Mouse (Mus musculus): ENCODE data around the gene Hpd. TPM values are rescaled to one million over a fixed set of nuclear protein-coding genes. Genes with fewer than 3 reads are reported as not detected.

The Hpd gene
- total and polyA plus RNA-seq, 2 experiments from 2014 or later: not detected

GRCm38 (mm10) chr5:123178792-123179191 is 3.7 kb downstream of the Hpd start:
- no peak for TF ChIP-seq CTCF (IDR thresholded peaks at IDR 0.05)
- Histone ChIP-seq H3K36me3 (ENCODE audit: insufficient read depth, low read length) (no peaks in the 10 kb centered on the region), H3K4me1 (ENCODE audit: insufficient read depth, low read length) (no peaks in the 10 kb centered on the region), H3K27me3 (ENCODE audit: insufficient read depth, low read length) (no peaks in the 10 kb centered on the region), H3K9ac (replicated peaks; ENCODE audit: low read length, poor library complexity, severe bottlenecking) (no peak overlapping the region), H3K4me3 (ENCODE audit: low read depth, low read length) (no peak overlapping the region), H3K27ac (ENCODE audit: low read depth, low read length) (no peak overlapping the region), H3K4me2 (ENCODE audit: low read depth, low read length, poor library complexity, severe bottlenecking) (no peak overlapping the region), H3K9me3 (ENCODE audit: low read length) (no peaks in the 10 kb centered on the region)
- ATAC-seq (ENCODE audit: low FRiP score) (no peak), DNase-seq (ENCODE audit: low spot score) (no peak)
- 90% methylated on average over 5 of the region's 5 CpGs for WGBS

DNA sequence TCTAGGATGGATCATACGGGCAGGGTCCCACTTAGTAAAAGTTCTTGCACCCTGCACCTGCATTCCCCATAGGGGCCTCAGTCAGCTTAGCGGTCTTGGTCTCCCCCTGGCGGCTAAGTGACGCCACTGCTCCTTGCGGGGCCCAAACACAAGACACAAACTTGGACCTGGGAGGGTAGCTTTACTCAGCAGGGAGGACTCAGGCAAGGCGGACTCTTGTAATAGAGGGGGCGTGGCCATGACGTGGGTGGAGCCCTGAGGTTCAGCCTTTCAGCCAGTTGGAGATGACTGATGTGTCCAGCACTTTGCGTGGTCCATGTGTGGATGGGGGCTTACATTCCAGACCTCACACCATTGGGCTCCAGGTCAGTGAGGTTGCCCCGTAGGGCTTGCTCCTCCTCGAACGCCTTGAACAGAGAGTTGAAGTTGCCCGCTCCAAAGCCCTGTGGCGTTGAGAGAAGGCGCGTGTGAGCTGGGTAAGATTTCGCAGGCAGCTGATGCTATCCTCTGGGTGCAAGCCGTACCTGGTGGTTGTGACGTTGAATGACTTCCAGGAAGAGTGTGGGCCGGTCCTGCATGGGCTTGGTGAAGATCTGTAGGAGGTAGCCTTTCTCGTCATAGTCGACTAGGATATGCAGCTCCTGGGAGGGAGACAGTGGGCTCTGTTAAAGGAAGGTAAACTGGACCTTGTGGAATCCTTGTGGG is 10.7 kb downstream of the Hpd start:
- no peaks in the 10 kb centered on the region for H3K27me3 ChIP-seq (ENCODE audit: insufficient read depth, low read length)
- H3K9ac ChIP-seq (replicated peaks; ENCODE audit: low read length, poor library complexity, severe bottlenecking): no peak overlapping the region
- no peak overlapping the region for H3K4me3 ChIP-seq (ENCODE audit: low read depth, low read length)
- DNase-seq (ENCODE audit: low spot score): peak; percentile 75
- peaks cover 2% of the 10 kb centered on the region; the same call in 1 of the 2 replicates for H3K36me3 ChIP-seq (ENCODE audit: insufficient read depth, low read length)
- no peaks in the 10 kb centered on the region for H3K4me1 ChIP-seq (ENCODE audit: insufficient read depth, low read length)
- 14% methylated on average over 22 of the region's 22 CpGs for WGBS
- ATAC-seq (ENCODE audit: low FRiP score): peak; percentile 66
- peak; percentile 99 for TF ChIP-seq CTCF (IDR thresholded peaks at IDR 0.05)
- no peak overlapping the region for H3K27ac ChIP-seq (ENCODE audit: low read depth, low read length)
- H3K9me3 ChIP-seq (ENCODE audit: low read length): no peaks in the 10 kb centered on the region
- peak overlapping the region; percentile 28; the same call in 1 of the 2 replicates for H3K4me2 ChIP-seq (ENCODE audit: low read depth, low read length, poor library complexity, severe bottlenecking)

DNA sequence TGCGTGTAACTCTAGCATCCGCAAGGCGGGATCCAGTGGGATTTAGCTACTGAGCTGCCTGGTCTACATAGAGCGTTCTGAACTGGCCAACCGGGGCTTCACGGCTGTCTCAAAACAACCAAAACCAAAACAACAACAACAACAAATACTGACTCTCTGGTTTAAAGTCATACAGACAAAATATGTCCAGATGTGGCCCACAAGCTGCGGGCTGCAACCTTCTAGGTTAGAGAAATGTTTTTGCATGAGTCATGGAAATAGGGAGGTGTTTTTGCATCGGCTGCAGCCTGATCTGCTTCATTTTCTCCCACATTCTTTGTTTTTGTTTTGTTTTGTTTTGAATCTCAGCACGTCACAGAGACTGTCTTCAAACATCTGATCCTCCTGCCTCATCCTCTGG is 12.2 kb downstream of the Hpd start:
- no peaks in the 10 kb centered on the region for H3K9me3 ChIP-seq (ENCODE audit: low read length)
- no peak for ATAC-seq (ENCODE audit: low FRiP score)
- no peaks in the 10 kb centered on the region for H3K4me1 ChIP-seq (ENCODE audit: insufficient read depth, low read length)
- H3K4me2 ChIP-seq (ENCODE audit: low read depth, low read length, poor library complexity, severe bottlenecking): no peak overlapping the region
- H3K36me3 ChIP-seq (ENCODE audit: insufficient read depth, low read length): peaks cover 13% of the 10 kb centered on the region
- no peak for DNase-seq (ENCODE audit: low spot score)
- no peaks in the 10 kb centered on the region for H3K27me3 ChIP-seq (ENCODE audit: insufficient read depth, low read length)
- no peak overlapping the region for H3K4me3 ChIP-seq (ENCODE audit: low read depth, low read length)
- H3K27ac ChIP-seq (ENCODE audit: low read depth, low read length): no peak overlapping the region
- 79% methylated on average over 9 of the region's 9 CpGs for WGBS
- no peak overlapping the region for H3K9ac ChIP-seq (replicated peaks; ENCODE audit: low read length, poor library complexity, severe bottlenecking)
- TF ChIP-seq CTCF (IDR thresholded peaks at IDR 0.05): no peak

- 82% methylated on average over 5 of the region's 5 CpGs for WGBS
- Histone ChIP-seq H3K4me2 (ENCODE audit: low read depth, low read length, poor library complexity, severe bottlenecking) (no peak within 1 kb of the TSS), H3K27ac (ENCODE audit: low read depth, low read length) (no peak within 1 kb of the TSS), H3K9ac (replicated peaks; ENCODE audit: low read length, poor library complexity, severe bottlenecking) (no peak within 1 kb of the TSS), H3K4me1 (ENCODE audit: insufficient read depth, low read length) (no peaks in the 10 kb centered on the region), H3K9me3 (ENCODE audit: low read length) (no peaks in the 10 kb centered on the region), H3K4me3 (ENCODE audit: low read depth, low read length) (no peak within 1 kb of the TSS), H3K36me3 (ENCODE audit: insufficient read depth, low read length) (peaks cover 18% of the 10 kb centered on the region), H3K27me3 (ENCODE audit: insufficient read depth, low read length) (no peaks in the 10 kb centered on the region)
- DNase-seq (ENCODE audit: low spot score) (no peak), ATAC-seq (ENCODE audit: low FRiP score) (no peak)
- TF ChIP-seq CTCF (IDR thresholded peaks at IDR 0.05): no peak
Measured at GRCm38 (mm10) chr5:123169284-123169683, 13.2 kb downstream of the Hpd start, which contains the start of gene Psmd9. Gene Psmd9, plus strand, starts transcription at chr5:123169413.

- no peak overlapping the region for H3K4me2 ChIP-seq (ENCODE audit: low read depth, low read length, poor library complexity, severe bottlenecking)
- WGBS: 53% methylated on average over 5 of the region's 5 CpGs
- TF ChIP-seq CTCF (IDR thresholded peaks at IDR 0.05): no peak
- H3K27ac ChIP-seq (ENCODE audit: low read depth, low read length): no peak overlapping the region
- no peak overlapping the region for H3K4me3 ChIP-seq (ENCODE audit: low read depth, low read length)
- ATAC-seq (ENCODE audit: low FRiP score) (no peak), DNase-seq (ENCODE audit: low spot score) (no peak)
- no peaks in the 10 kb centered on the region for H3K4me1 ChIP-seq (ENCODE audit: insufficient read depth, low read length)
- no peaks in the 10 kb centered on the region for H3K27me3 ChIP-seq (ENCODE audit: insufficient read depth, low read length)
- H3K9ac ChIP-seq (replicated peaks; ENCODE audit: low read length, poor library complexity, severe bottlenecking): no peak overlapping the region
- H3K36me3 ChIP-seq (ENCODE audit: insufficient read depth, low read length): peaks cover 33% of the 10 kb centered on the region
- no peaks in the 10 kb centered on the region for H3K9me3 ChIP-seq (ENCODE audit: low read length)
Measured at GRCm38 (mm10) chr5:123167591-123167990, 14.9 kb downstream of the Hpd start.

- 86% methylated on average over 10 of the region's 10 CpGs for WGBS
- Histone ChIP-seq H3K9me3 (ENCODE audit: low read length) (no peaks in the 10 kb centered on the region), H3K4me2 (ENCODE audit: low read depth, low read length, poor library complexity, severe bottlenecking) (no peak overlapping the region), H3K27me3 (ENCODE audit: insufficient read depth, low read length) (no peaks in the 10 kb centered on the region), H3K36me3 (ENCODE audit: insufficient read depth, low read length) (peaks cover 41% of the 10 kb centered on the region), H3K4me3 (ENCODE audit: low read depth, low read length) (no peak overlapping the region), H3K27ac (ENCODE audit: low read depth, low read length) (no peak overlapping the region), H3K9ac (replicated peaks; ENCODE audit: low read length, poor library complexity, severe bottlenecking) (no peak overlapping the region), H3K4me1 (ENCODE audit: insufficient read depth, low read length) (no peaks in the 10 kb centered on the region)
- no peak for TF ChIP-seq CTCF (IDR thresholded peaks at IDR 0.05)
- no peak for ATAC-seq (ENCODE audit: low FRiP score)
- no peak for DNase-seq (ENCODE audit: low spot score)
Measured at GRCm38 (mm10) chr5:123166437-123166836, 16.1 kb downstream of the Hpd start.
